Mouse (Mus musculus) CD4-positive, CD25-positive, alpha-beta regulatory T cell, adult 4 months (primary cell): Measurements from ENCODE around the gene Txlnb. TPM values are rescaled to one million over a fixed set of nuclear protein-coding genes. Genes with fewer than 3 reads are reported as not detected.
A peak's percentile ranks its signal among the peaks of the same experiment; 100 is the strongest.

Experiments
- ATAC-seq: one replicate; pipeline ENCODE4 v1.8.0; 2017
- polyA plus RNA-seq, 2 experiments: library from polyadenylated mRNA; unstranded; fragments of 100-300 nt; shearing (Covaris generic); gene quantifications; one replicate each; pipeline ENCODE4 v1.2.1; 2017

Gene Txlnb
- polyA plus RNA-seq, 2 experiments from 2014 or later, result 0.95 to 2.0 TPM

GRCm38 (mm10) chr10:17827391-17827790, 31.4 kb downstream of the Txlnb start:
- ATAC-seq, result no peak

GRCm38 (mm10) chr10:17829205-17829604, 33.2 kb downstream of the Txlnb start:
- no peak for ATAC-seq

GRCm38 (mm10) chr10:17831041-17831440, 35.0 kb downstream of the Txlnb start:
- ATAC-seq, result no peak

GRCm38 (mm10) chr10:17835031-17835430, 39.0 kb downstream of the Txlnb start:
- no peak for ATAC-seq

GRCm38 (mm10) chr10:17836275-17836674, 40.2 kb downstream of the Txlnb start:
- ATAC-seq, result no peak

GRCm38 (mm10) chr10:17842030-17842429, 46.0 kb downstream of the Txlnb start:
- no peak for ATAC-seq

GRCm38 (mm10) chr10:17844781-17845537, 48.9 kb downstream of the Txlnb start:
- no peak for ATAC-seq

GRCm38 (mm10) chr10:17857647-17858261, 61.7 kb downstream of the Txlnb start:
- ATAC-seq, result no peak

- ATAC-seq, result peak; percentile 37
These were observed 64.9 kb downstream of the Txlnb start for GRCm38 (mm10) chr10:17860701-17861480.

- peak; percentile 99 for ATAC-seq
These were observed 74.0 kb downstream of the Txlnb start for GRCm38 (mm10) chr10:17869822-17870662.

- no peak for ATAC-seq
These were observed 82.2 kb downstream of the Txlnb start for GRCm38 (mm10) chr10:17878002-17878919.

GRCm38 (mm10) chr10:17880038-17880437, 84.0 kb downstream of the Txlnb start:
- peak; percentile 54 for ATAC-seq

GRCm38 (mm10) chr10:17880724-17881123, 84.7 kb downstream of the Txlnb start:
- peak; percentile 60 for ATAC-seq

Other genes starting within 250 kb of the Txlnb start
- gene Cited2, start 73.0 kb upstream of the Txlnb start, polyA plus RNA-seq, result 1 to 10 TPM; 4.8 to 9.4 TPM
- gene Heca, start 151.8 kb downstream of the Txlnb start, polyA plus RNA-seq, result 10 to 100 TPM; 29.1 to 36.7 TPM
- 100 to 1,000 TPM; 346 to 495 TPM for gene Abracl, start 227.1 kb downstream of the Txlnb start, polyA plus RNA-seq